Mouse (Mus musculus) liver, embryonic 13.5 days (tissue): ENCODE data around the gene Slc29a4. TPM values are rescaled to one million over a fixed set of nuclear protein-coding genes. Genes with fewer than 3 reads are reported as not detected.

Experiments used
- ATAC-seq: fragments of 200-750 bp; cut with Nextera tagmentation; 2 replicates; pipeline ENCODE4 v1.8.0; 2017; ENCODE audit warnings: low read depth, mild to moderate bottlenecking, moderate number of reproducible peaks, moderate library complexity
- DNase-seq: peaks from one replicate; pipeline ENCODE4 v3.0.0; 2022
- H3K27ac ChIP-seq: fragments of 300-500 bp; sonication (generic); 2 replicates; pipeline ENCODE4 v1.5.1; 2015; ENCODE audit warnings: moderate library complexity, mild to moderate bottlenecking, inconsistent platforms
- H3K27me3 ChIP-seq: fragments of 300-500 bp; sonication (generic); 2 replicates; pipeline ENCODE4 v1.6.1; 2015; ENCODE audit warnings: mild to moderate bottlenecking, inconsistent platforms
- H3K36me3 ChIP-seq: fragments of 300-500 bp; sonication (generic); 2 replicates; pipeline ENCODE4 v1.6.1; 2015; ENCODE audit warnings: mild to moderate bottlenecking, inconsistent platforms
- H3K4me1 ChIP-seq: fragments of 300-500 bp; sonication (generic); replicated peaks from 2 replicates; pipeline ENCODE4 v1.6.1; 2015; ENCODE audit warnings: inconsistent platforms
- H3K4me2 ChIP-seq: fragments of 300-500 bp; sonication (generic); 2 replicates; pipeline ENCODE4 v1.6.1; 2015; ENCODE audit warnings: inconsistent platforms, mild to moderate bottlenecking, moderate library complexity
- H3K4me3 ChIP-seq: fragments of 300-500 bp; sonication (generic); replicated peaks from 2 replicates; pipeline ENCODE4 v1.5.1; 2015; ENCODE audit warnings: mild to moderate bottlenecking, inconsistent platforms
- H3K9ac ChIP-seq: fragments of 300-500 bp; sonication (generic); 2 replicates; pipeline ENCODE4 v1.6.1; 2015; ENCODE audit warnings: mild to moderate bottlenecking, inconsistent platforms
- H3K9me3 ChIP-seq: fragments of 300-500 bp; sonication (generic); replicated peaks from 2 replicates; pipeline ENCODE4 v1.6.1; 2016; ENCODE audit warnings: inconsistent platforms
- WGBS: fragments of 180-500 bp; shearing (Covaris S2); methylation state at CpG from one replicate; pipeline ENCODE4 v1.1.7; 2015; ENCODE audit not compliant: insufficient replicate concordance; 5-methylcytosine and 5-hydroxymethylcytosine counted together
- polyA plus RNA-seq: library from polyadenylated mRNA; unstranded; fragments of >200 nt; fragmentation: Nextera tagmentation; extraction: Ambion mirVana; gene quantifications from 2 replicates; pipeline ENCODE4 v1.2.1, GENCODE M21; 2015

Gene Slc29a4
- polyA plus RNA-seq, 1 experiment from 2014 or later, result 0.36 TPM

GRCm38 (mm10) chr5:142752241-142752640 lies 59.9 kb downstream of the Slc29a4 start:
- Histone ChIP-seq H3K36me3 (peaks cover 21% of the 10 kb centered on the region), H3K27me3 (no peaks in the 10 kb centered on the region), H3K4me2 (no peak overlapping the region), H3K9me3 (no peaks in the 10 kb centered on the region), H3K4me1 (peaks cover 8% of the 10 kb centered on the region; the same call in 1 of the 2 replicates), H3K9ac (no peak overlapping the region), H3K27ac (no peak overlapping the region), H3K4me3 (no peak overlapping the region)
- WGBS, result 71% methylated on average over 13 of the region's 13 CpGs
- DNase-seq (no peak), ATAC-seq (no peak)

GRCm38 (mm10) chr5:142759786-142760185 lies 67.5 kb downstream of the Slc29a4 start:
- Histone ChIP-seq H3K4me1 (no peaks in the 10 kb centered on the region), H3K4me2 (no peak overlapping the region), H3K36me3 (peaks cover 67% of the 10 kb centered on the region), H3K4me3 (no peak overlapping the region), H3K9me3 (no peaks in the 10 kb centered on the region), H3K27ac (no peak overlapping the region), H3K9ac (no peak overlapping the region), H3K27me3 (no peaks in the 10 kb centered on the region)
- WGBS, result 81% methylated on average over 8 of the region's 8 CpGs
- ATAC-seq, result no peak
- DNase-seq, result no peak

- H3K27ac ChIP-seq, result no peak overlapping the region
- no peak overlapping the region for H3K9ac ChIP-seq
- H3K27me3 ChIP-seq, result no peaks in the 10 kb centered on the region
- no peaks in the 10 kb centered on the region for H3K9me3 ChIP-seq
- no peak for DNase-seq
- H3K4me2 ChIP-seq, result no peak overlapping the region
- 85% methylated on average over 16 of the region's 16 CpGs for whole genome bisulfite sequencing
- H3K4me1 ChIP-seq, result no peaks in the 10 kb centered on the region
- ATAC-seq, result no peak
- H3K4me3 ChIP-seq, result no peak overlapping the region
- peaks cover 73% of the 10 kb centered on the region for H3K36me3 ChIP-seq
Observed at GRCm38 (mm10) chr5:142761326-142761983, 69.1 kb downstream of the Slc29a4 start.

GRCm38 (mm10) chr5:142762082-142762807 lies 69.9 kb downstream of the Slc29a4 start:
- H3K27ac ChIP-seq, result no peak overlapping the region
- no peak overlapping the region for H3K4me2 ChIP-seq
- H3K36me3 ChIP-seq, result peaks cover 73% of the 10 kb centered on the region
- H3K9ac ChIP-seq, result no peak overlapping the region
- no peak overlapping the region for H3K4me3 ChIP-seq
- no peaks in the 10 kb centered on the region for H3K27me3 ChIP-seq
- 88% methylated on average over 21 of the region's 21 CpGs for WGBS
- H3K4me1 ChIP-seq, result no peaks in the 10 kb centered on the region
- ATAC-seq (no peak), DNase-seq (no peak)
- H3K9me3 ChIP-seq, result no peaks in the 10 kb centered on the region

- no peaks in the 10 kb centered on the region for H3K27me3 ChIP-seq
- peaks cover 64% of the 10 kb centered on the region for H3K36me3 ChIP-seq
- 55% methylated on average over 11 of the region's 11 CpGs for WGBS
- H3K4me1 ChIP-seq, result peaks cover 2% of the 10 kb centered on the region
- ATAC-seq (no peak), DNase-seq (no peak)
- no peaks in the 10 kb centered on the region for H3K9me3 ChIP-seq
- no peak overlapping the region for H3K4me2 ChIP-seq
- H3K4me3 ChIP-seq, result no peak overlapping the region
- H3K27ac ChIP-seq, result no peak overlapping the region
- H3K9ac ChIP-seq, result no peak overlapping the region
Observed at GRCm38 (mm10) chr5:142764306-142764705, 72.0 kb downstream of the Slc29a4 start.

- Histone ChIP-seq H3K4me3 (no peak overlapping the region), H3K27ac (no peak overlapping the region), H3K4me1 (peaks cover 8% of the 10 kb centered on the region), H3K4me2 (no peak overlapping the region), H3K36me3 (peaks cover 64% of the 10 kb centered on the region), H3K27me3 (no peaks in the 10 kb centered on the region), H3K9ac (no peak overlapping the region), H3K9me3 (no peaks in the 10 kb centered on the region)
- WGBS, result 79% methylated on average over 15 of the region's 15 CpGs
- DNase-seq (no peak), ATAC-seq (no peak)
Observed at GRCm38 (mm10) chr5:142764889-142765288, 72.6 kb downstream of the Slc29a4 start.

GRCm38 (mm10) chr5:142766708-142767107 lies 74.4 kb downstream of the Slc29a4 start:
- Histone ChIP-seq H3K9me3 (no peaks in the 10 kb centered on the region), H3K4me1 (peaks cover 17% of the 10 kb centered on the region), H3K27ac (no peak overlapping the region), H3K9ac (no peak overlapping the region), H3K4me2 (no peak overlapping the region), H3K27me3 (no peaks in the 10 kb centered on the region), H3K4me3 (no peak overlapping the region), H3K36me3 (peaks cover 62% of the 10 kb centered on the region)
- DNase-seq (no peak), ATAC-seq (no peak)
- WGBS, result 77% methylated on average over 3 of the region's 3 CpGs

GRCm38 (mm10) chr5:142767937-142768336 lies 75.6 kb downstream of the Slc29a4 start:
- no peak overlapping the region for H3K4me2 ChIP-seq
- no peak overlapping the region for H3K27ac ChIP-seq
- H3K4me1 ChIP-seq, result peaks cover 27% of the 10 kb centered on the region
- H3K9ac ChIP-seq, result no peak overlapping the region
- ATAC-seq (no peak), DNase-seq (peak; percentile 20)
- peaks cover 58% of the 10 kb centered on the region for H3K36me3 ChIP-seq
- H3K27me3 ChIP-seq, result no peaks in the 10 kb centered on the region
- no peaks in the 10 kb centered on the region for H3K9me3 ChIP-seq
- H3K4me3 ChIP-seq, result no peak overlapping the region
- WGBS, result 31% methylated on average over 7 of the region's 7 CpGs

- no peak overlapping the region for H3K27ac ChIP-seq
Observed at GRCm38 (mm10) chr5:142768352-142769267, 76.3 kb downstream of the Slc29a4 start.

GRCm38 (mm10) chr5:142769641-142770040 lies 77.3 kb downstream of the Slc29a4 start:
- no peak overlapping the region for H3K27ac ChIP-seq

More at GRCm38 (mm10) chr5:142768352-142769267, 76.3 kb downstream of the Slc29a4 start:
- Histone ChIP-seq H3K9ac (no peak overlapping the region), H3K27me3 (no peaks in the 10 kb centered on the region), H3K4me3 (no peak overlapping the region), H3K36me3 (peaks cover 59% of the 10 kb centered on the region), H3K9me3 (no peaks in the 10 kb centered on the region), H3K4me1 (peaks cover 29% of the 10 kb centered on the region), H3K4me2 (no peak overlapping the region)
- no peak for ATAC-seq
- DNase-seq, result no peak
- WGBS, result 66% methylated on average over 10 of the region's 10 CpGs

GRCm38 (mm10) chr5:142771034-142771433 lies 78.7 kb downstream of the Slc29a4 start:
- WGBS, result 76% methylated on average over 4 of the region's 4 CpGs
- Histone ChIP-seq H3K27me3 (no peaks in the 10 kb centered on the region), H3K4me2 (peak overlapping the region; percentile 37), H3K9ac (peak overlapping the region; percentile 26; the same call in 1 of the 2 replicates), H3K4me1 (peaks cover 29% of the 10 kb centered on the region), H3K27ac (no peak overlapping the region), H3K9me3 (no peaks in the 10 kb centered on the region), H3K4me3 (0 out of 2 replicates have a peak overlapping the region, but pooled peaks have one; percentile 10), H3K36me3 (peaks cover 60% of the 10 kb centered on the region)
- ATAC-seq (no peak), DNase-seq (no peak)

More at GRCm38 (mm10) chr5:142769641-142770040, 77.3 kb downstream of the Slc29a4 start:
- DNase-seq (no peak), ATAC-seq (no peak)
- H3K4me3 ChIP-seq, result no peak overlapping the region
- peaks cover 29% of the 10 kb centered on the region for H3K4me1 ChIP-seq
- no peak overlapping the region for H3K4me2 ChIP-seq
- H3K9ac ChIP-seq, result no peak overlapping the region
- H3K27me3 ChIP-seq, result no peaks in the 10 kb centered on the region
- H3K9me3 ChIP-seq, result no peaks in the 10 kb centered on the region
- 73% methylated on average over 5 of the region's 5 CpGs for WGBS
- peaks cover 58% of the 10 kb centered on the region for H3K36me3 ChIP-seq
